Mouse (Mus musculus) G1E (cell line): ENCODE measurements around the gene Gm30083.

ENCODE experiments used
- CTCF ChIP-seq: IDR thresholded peaks from 2 replicates; pipeline ENCODE4 v1.5.1; 2012; ENCODE audit warnings: low read depth, low read length, inconsistent platforms, mixed read lengths
- GATA1 ChIP-seq: IDR thresholded peaks from 2 replicates; pipeline ENCODE4 v1.6.1; 2012; ENCODE audit warnings: borderline replicate concordance, low read length, inconsistent platforms, mixed read lengths
- GATA2 ChIP-seq: IDR thresholded peaks from 2 replicates; pipeline ENCODE4 v1.6.1; 2012; ENCODE audit warnings: low read depth, low read length, inconsistent platforms, borderline replicate concordance
- POLR2AphosphoS5 ChIP-seq: IDR thresholded peaks from 2 replicates; pipeline ENCODE4 v1.6.1; 2012; ENCODE audit warnings: low read depth, low read length, inconsistent platforms; ENCODE audit not compliant: insufficient replicate concordance
- TAL1 ChIP-seq: conservative IDR thresholded peaks from 2 replicates; pipeline ENCODE4 v1.6.1; 2012; ENCODE audit warnings: low read depth, low read length, inconsistent platforms, mixed read lengths

DNA sequence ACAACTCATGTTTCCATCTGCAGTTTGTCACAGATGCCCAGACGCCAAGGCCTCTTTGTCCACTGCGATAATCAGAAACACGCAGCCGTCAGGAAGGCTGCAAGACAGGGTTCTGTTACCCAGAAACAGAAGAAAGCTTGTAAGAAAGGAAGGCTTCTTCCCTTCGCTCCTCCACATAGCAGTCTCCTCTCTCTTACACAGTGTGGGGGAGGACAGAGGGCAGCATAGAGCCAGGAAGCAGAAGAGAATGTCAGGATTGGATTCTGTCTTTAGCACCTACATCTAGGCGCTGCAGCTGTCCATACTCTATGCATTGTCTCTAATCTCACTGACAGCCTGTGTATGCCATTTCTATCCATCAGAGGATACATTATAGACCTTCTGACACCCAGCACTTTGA lies 17.6 kb downstream of the Gm30083 start:
- TF ChIP-seq CTCF, result no peak
- no peak for TF ChIP-seq GATA1
- TF ChIP-seq TAL1, result no peak
- TF ChIP-seq GATA2, result no peak
- no peak for TF ChIP-seq POLR2AphosphoS5
